Mouse (Mus musculus): ENCODE data around the gene Rab15. TPM values are rescaled to one million over a fixed set of nuclear protein-coding genes. Genes with fewer than 3 reads are reported as not detected.
"Not testable (repeated sequence)": the region's sequence is repeated elsewhere in the genome, so short reads cannot be mapped to it uniquely, and the experiment has no call there.

Gene Rab15
- polyA plus RNA-seq, 1 experiment from 2014 or later = 27.8 TPM

GRCm38 (mm10) chr12:76792540-76792939 lies 30.2 kb downstream of the Rab15 start:
- not testable (repeated sequence) for H3K4me2 ChIP-seq (replicated peaks); H3K9me3 ChIP-seq (replicated peaks); H3K9ac ChIP-seq; H3K27ac ChIP-seq; ATAC-seq (ENCODE audit: low FRiP score); H3K4me3 ChIP-seq; H3K36me3 ChIP-seq; H3K27me3 ChIP-seq; H3K4me1 ChIP-seq
- 45% methylated on average over 14 of the region's 14 CpGs for WGBS

- H3K27me3 ChIP-seq = no peaks in the 10 kb centered on the region
- WGBS = 66% methylated on average over 8 of the region's 8 CpGs
- H3K4me1 ChIP-seq = no peaks in the 10 kb centered on the region
- no peak overlapping the region for H3K9ac ChIP-seq
- H3K36me3 ChIP-seq = no peaks in the 10 kb centered on the region
- H3K4me2 ChIP-seq (replicated peaks) = no peak overlapping the region
- ATAC-seq (ENCODE audit: low FRiP score) = no peak
- no peaks in the 10 kb centered on the region for H3K9me3 ChIP-seq (replicated peaks)
- no peak overlapping the region for H3K4me3 ChIP-seq
- no peak overlapping the region for H3K27ac ChIP-seq
Measured at GRCm38 (mm10) chr12:76790446-76791084, 32.1 kb downstream of the Rab15 start.

- ATAC-seq (ENCODE audit: low FRiP score) = no peak
- Histone ChIP-seq H3K4me1 (peaks cover 4% of the 10 kb centered on the region; the same call in 1 of the 2 replicates), H3K9me3 (replicated peaks) (no peaks in the 10 kb centered on the region), H3K4me2 (replicated peaks) (no peak overlapping the region), H3K27me3 (no peaks in the 10 kb centered on the region), H3K9ac (no peak overlapping the region), H3K36me3 (no peaks in the 10 kb centered on the region), H3K27ac (no peak overlapping the region), H3K4me3 (no peak overlapping the region)
- 66% methylated on average over 10 of the region's 10 CpGs for WGBS
Measured at GRCm38 (mm10) chr12:76784056-76784619, 38.6 kb downstream of the Rab15 start.

GRCm38 (mm10) chr12:76780639-76781468 lies 41.9 kb downstream of the Rab15 start:
- 0 out of 2 replicates have a peak, but pooled peaks have one; percentile 29 for ATAC-seq (ENCODE audit: low FRiP score)
- Histone ChIP-seq H3K4me1 (peaks cover 4% of the 10 kb centered on the region; the same call in 1 of the 2 replicates), H3K4me3 (no peak overlapping the region), H3K27me3 (no peaks in the 10 kb centered on the region), H3K9ac (no peak overlapping the region), H3K27ac (peak overlapping the region; percentile 64; the same call in 1 of the 2 replicates), H3K4me2 (replicated peaks) (no peak overlapping the region), H3K36me3 (0 out of 2 replicates have a peak, but pooled peaks cover 4% of the 10 kb centered on the region), H3K9me3 (replicated peaks) (no peaks in the 10 kb centered on the region)
- 63% methylated on average over 12 of the region's 12 CpGs for WGBS

GRCm38 (mm10) chr12:76779951-76780350 lies 42.8 kb downstream of the Rab15 start:
- ATAC-seq (ENCODE audit: low FRiP score) = no peak
- no peak overlapping the region for H3K9ac ChIP-seq
- WGBS = 75% methylated on average over 5 of the region's 5 CpGs
- H3K4me1 ChIP-seq = peaks cover 4% of the 10 kb centered on the region; the same call in 1 of the 2 replicates
- H3K4me3 ChIP-seq = no peak overlapping the region
- no peaks in the 10 kb centered on the region for H3K27me3 ChIP-seq
- H3K9me3 ChIP-seq (replicated peaks) = no peaks in the 10 kb centered on the region
- 0 out of 2 replicates have a peak, but pooled peaks cover 4% of the 10 kb centered on the region for H3K36me3 ChIP-seq
- H3K27ac ChIP-seq = no peak overlapping the region
- H3K4me2 ChIP-seq (replicated peaks) = no peak overlapping the region

GRCm38 (mm10) chr12:76778305-76779083 lies 44.2 kb downstream of the Rab15 start:
- no peak overlapping the region for H3K4me3 ChIP-seq
- H3K27ac ChIP-seq = no peak overlapping the region
- no peaks in the 10 kb centered on the region for H3K27me3 ChIP-seq
- H3K4me2 ChIP-seq (replicated peaks) = no peak overlapping the region
- H3K36me3 ChIP-seq = 0 out of 2 replicates have a peak, but pooled peaks cover 4% of the 10 kb centered on the region
- H3K9ac ChIP-seq = no peak overlapping the region
- 86% methylated on average over 10 of the region's 10 CpGs for WGBS
- no peak for ATAC-seq (ENCODE audit: low FRiP score)
- no peaks in the 10 kb centered on the region for H3K9me3 ChIP-seq (replicated peaks)
- peaks cover 4% of the 10 kb centered on the region; the same call in 1 of the 2 replicates for H3K4me1 ChIP-seq

GRCm38 (mm10) chr12:76777845-76778244 lies 44.9 kb downstream of the Rab15 start:
- peaks cover 4% of the 10 kb centered on the region; the same call in 1 of the 2 replicates for H3K4me1 ChIP-seq
- no peak overlapping the region for H3K4me2 ChIP-seq (replicated peaks)
- H3K27ac ChIP-seq = no peak overlapping the region
- H3K27me3 ChIP-seq = no peaks in the 10 kb centered on the region
- ATAC-seq (ENCODE audit: low FRiP score) = no peak
- no peaks in the 10 kb centered on the region for H3K9me3 ChIP-seq (replicated peaks)
- H3K9ac ChIP-seq = no peak overlapping the region
- 0 out of 2 replicates have a peak, but pooled peaks cover 4% of the 10 kb centered on the region for H3K36me3 ChIP-seq
- H3K4me3 ChIP-seq = no peak overlapping the region

- H3K9ac ChIP-seq = no peak overlapping the region
- 90% methylated on average over 5 of the region's 5 CpGs for WGBS
- ATAC-seq (ENCODE audit: low FRiP score) = no peak
- H3K27me3 ChIP-seq = no peaks in the 10 kb centered on the region
- H3K27ac ChIP-seq = no peak overlapping the region
- H3K4me3 ChIP-seq = no peak overlapping the region
- no peaks in the 10 kb centered on the region for H3K9me3 ChIP-seq (replicated peaks)
- H3K4me2 ChIP-seq (replicated peaks) = no peak overlapping the region
- H3K4me1 ChIP-seq = peaks cover 4% of the 10 kb centered on the region; the same call in 1 of the 2 replicates
- H3K36me3 ChIP-seq = 0 out of 2 replicates have a peak, but pooled peaks cover 4% of the 10 kb centered on the region
Measured at GRCm38 (mm10) chr12:76776898-76777297, 45.8 kb downstream of the Rab15 start.

GRCm38 (mm10) chr12:76775132-76775531 lies 47.6 kb downstream of the Rab15 start:
- H3K9me3 ChIP-seq (replicated peaks) = no peaks in the 10 kb centered on the region
- H3K4me1 ChIP-seq = no peaks in the 10 kb centered on the region
- no peak for ATAC-seq (ENCODE audit: low FRiP score)
- no peak overlapping the region for H3K4me3 ChIP-seq
- no peaks in the 10 kb centered on the region for H3K27me3 ChIP-seq
- H3K9ac ChIP-seq = no peak overlapping the region
- H3K27ac ChIP-seq = no peak overlapping the region
- H3K4me2 ChIP-seq (replicated peaks) = no peak overlapping the region
- 55% methylated on average over 4 of the region's 4 CpGs for WGBS
- 0 out of 2 replicates have a peak, but pooled peaks cover 4% of the 10 kb centered on the region for H3K36me3 ChIP-seq

GRCm38 (mm10) chr12:76774652-76775051 lies 48.1 kb downstream of the Rab15 start:
- no peak for ATAC-seq (ENCODE audit: low FRiP score)
- Histone ChIP-seq H3K36me3 (0 out of 2 replicates have a peak, but pooled peaks cover 4% of the 10 kb centered on the region), H3K4me2 (replicated peaks) (no peak overlapping the region), H3K27ac (no peak overlapping the region), H3K4me3 (no peak overlapping the region), H3K4me1 (no peaks in the 10 kb centered on the region), H3K9ac (no peak overlapping the region), H3K27me3 (no peaks in the 10 kb centered on the region), H3K9me3 (replicated peaks) (no peaks in the 10 kb centered on the region)
- WGBS = 77% methylated on average over 3 of the region's 3 CpGs

- Histone ChIP-seq H3K27me3 (no peaks in the 10 kb centered on the region), H3K27ac (no peak overlapping the region), H3K4me2 (replicated peaks) (no peak overlapping the region), H3K9me3 (replicated peaks) (no peaks in the 10 kb centered on the region), H3K9ac (no peak overlapping the region), H3K4me1 (peaks cover under 1% of the 10 kb centered on the region; the same call in 1 of the 2 replicates), H3K36me3 (no peaks in the 10 kb centered on the region), H3K4me3 (no peak overlapping the region)
- WGBS = 87% methylated on average over 5 of the region's 5 CpGs
- no peak for ATAC-seq (ENCODE audit: low FRiP score)
Measured at GRCm38 (mm10) chr12:76771540-76771939, 51.2 kb downstream of the Rab15 start.

Measured in hindbrain, embryonic 12.5 days (tissue).